Mouse (Mus musculus) monocyte, adult 5-6 weeks (primary cell): Measurements from ENCODE around the gene Rnft2. TPM values are rescaled to one million over a fixed set of nuclear protein-coding genes. Genes with fewer than 3 reads are reported as not detected.

Source experiments
- ATAC-seq: fragments of 153-309, 156-312 bp; replicated peaks from 2 replicates; pipeline ENCODE4 v1.8.0; 2017; ENCODE audit warnings: mild to moderate bottlenecking; ENCODE audit not compliant: low TSS enrichment, insufficient number of reproducible peaks, severe bottlenecking, poor library complexity, low FRiP score
- total RNA-seq: library from RNA; stranded (forward); fragments of 200-1000, 200-491, 200-594 nt; gene quantifications from 3 replicates; pipeline ENCODE4 v1.2.3, GENCODE M21; 2017

Gene Rnft2
- not detected in 3 replicates for total RNA-seq

GRCm38 (mm10) chr5:118244606-118245443, at the start of gene Rnft2, which contains the start of gene 2410131K14Rik:
Gene Rnft2, minus strand, starts transcription at chr5:118245116.
Gene 2410131K14Rik, plus strand, starts transcription at chr5:118245227.
- ATAC-seq, result peak; percentile 98

- no peak for ATAC-seq
Measured at GRCm38 (mm10) chr5:118294086-118294864, 49.4 kb upstream of the Rnft2 start.

- no peak for ATAC-seq
Measured at GRCm38 (mm10) chr5:118292476-118292875, 47.6 kb upstream of the Rnft2 start.

GRCm38 (mm10) chr5:118291453-118291852, 46.5 kb upstream of the Rnft2 start:
- no peak for ATAC-seq

- ATAC-seq, result no peak
Measured at GRCm38 (mm10) chr5:118277741-118278495, 33.0 kb upstream of the Rnft2 start.

GRCm38 (mm10) chr5:118276711-118277110, 31.8 kb upstream of the Rnft2 start:
- ATAC-seq, result no peak

- no peak for ATAC-seq
Measured at GRCm38 (mm10) chr5:118276281-118276680, 31.4 kb upstream of the Rnft2 start.

GRCm38 (mm10) chr5:118274546-118274945, 29.6 kb upstream of the Rnft2 start:
- ATAC-seq, result no peak

- no peak for ATAC-seq
Measured at GRCm38 (mm10) chr5:118273446-118273845, 28.5 kb upstream of the Rnft2 start.

- ATAC-seq, result no peak
Measured at GRCm38 (mm10) chr5:118271449-118272110, 26.7 kb upstream of the Rnft2 start.

- peak; percentile 85 for ATAC-seq
Measured at GRCm38 (mm10) chr5:118268987-118269386, 24.1 kb upstream of the Rnft2 start.

GRCm38 (mm10) chr5:118266309-118266708, 21.4 kb upstream of the Rnft2 start:
- no peak for ATAC-seq

GRCm38 (mm10) chr5:118265366-118265765, 20.4 kb upstream of the Rnft2 start:
- no peak for ATAC-seq

- no peak for ATAC-seq
Measured at GRCm38 (mm10) chr5:118264279-118264678, 19.4 kb upstream of the Rnft2 start.

GRCm38 (mm10) chr5:118262418-118262817, 17.5 kb upstream of the Rnft2 start:
- no peak for ATAC-seq

- no peak for ATAC-seq
Measured at GRCm38 (mm10) chr5:118261181-118261580, 16.3 kb upstream of the Rnft2 start.

GRCm38 (mm10) chr5:118260642-118261041, 15.7 kb upstream of the Rnft2 start:
- ATAC-seq, result no peak

GRCm38 (mm10) chr5:118260055-118260454, 15.1 kb upstream of the Rnft2 start:
- 0 out of 2 replicates have a peak, but pooled peaks have one; percentile 37 for ATAC-seq
